8 mouse cellular contexts compared by ENCODE assay signal in genomic region chr3:131109686-131110070, GRCm38 (mm10). TPM values are rescaled to one million over a fixed set of nuclear protein-coding genes. Genes with fewer than 3 reads are reported as not detected.
DNase-seq lines count a peak whose midpoint lies in the region; ATAC-seq and TF ChIP-seq lines count a peak whose summit lies in the region.

No protein-coding gene starts in this region.

- DNase-seq in lung, embryonic 14.5 days, result peak; percentile 33
- no peak for DNase-seq in lung, adult 18-20 months
- DNase-seq in forebrain, embryonic 11.5 days (ENCODE audit: low spot score), result peak; percentile 81
- DNase-seq in thymus, postnatal 10 days (ENCODE audit: low spot score in 2 of 2), result peak; percentile 35 to 45
- DNase-seq in adrenal gland, postnatal 25 days, result no peak
- DNase-seq in layer of hippocampus, adult 9-10 months (ENCODE audit: low spot score), result no peak

- peak overlapping the region; percentile 72; the same call in 1 of the 2 replicates for H3K9ac ChIP-seq in lung, embryonic 14.5 days
- peak overlapping the region; percentile 88 for H3K9ac ChIP-seq in forebrain, embryonic 11.5 days (ENCODE audit: low read length)
- no peak overlapping the region for H3K9ac ChIP-seq in liver, embryonic 12.5 days

- WGBS in lung, embryonic 14.5 days, result under 1% methylated on average over 13 of the region's 14 CpGs
- under 1% methylated on average over 13 of the region's 14 CpGs for WGBS in forebrain, embryonic 11.5 days
- 2% methylated on average over 13 of the region's 14 CpGs for WGBS in liver, embryonic 12.5 days (ENCODE audit: insufficient replicate concordance)

- no peak for TF ChIP-seq CTCF in lung, embryonic 14.5 days (IDR thresholded peaks at IDR 0.05; ENCODE audit: low read depth)

- H3K4me2 ChIP-seq in lung, embryonic 14.5 days, result peak overlapping the region; percentile 94
- H3K4me2 ChIP-seq in forebrain, embryonic 11.5 days (ENCODE audit: low read depth, low read length, severe bottlenecking), result peak overlapping the region; percentile 90
- peak overlapping the region; percentile 66 for H3K4me2 ChIP-seq in liver, embryonic 12.5 days

- H3K36me3 ChIP-seq in lung, embryonic 14.5 days (ENCODE audit: insufficient read depth), result no peaks in the 10 kb centered on the region
- H3K36me3 ChIP-seq in forebrain, embryonic 11.5 days (ENCODE audit: control insufficient read depth, insufficient read depth, low read length), result no peaks in the 10 kb centered on the region
- H3K36me3 ChIP-seq in liver, embryonic 12.5 days, result no peaks in the 10 kb centered on the region

- no peaks in the 10 kb centered on the region for H3K9me3 ChIP-seq in lung, embryonic 14.5 days (ENCODE audit: low read depth, low read length)
- H3K9me3 ChIP-seq in forebrain, embryonic 11.5 days (ENCODE audit: control insufficient read depth, low read length), result no peaks in the 10 kb centered on the region
- no peaks in the 10 kb centered on the region for H3K9me3 ChIP-seq in liver, embryonic 12.5 days (replicated peaks)

- ATAC-seq in lung, embryonic 14.5 days (ENCODE audit: insufficient read depth), result no peak
- ATAC-seq in forebrain, embryonic 11.5 days (replicated peaks; ENCODE audit: low FRiP score), result peak; percentile 6; the same call in 1 of the 2 replicates
- no peak for ATAC-seq in liver, embryonic 12.5 days
- ATAC-seq in megakaryocyte progenitor cell, adult 5-6 weeks (replicated peaks; ENCODE audit: poor library complexity), result no peak

- H3K27ac ChIP-seq in lung, embryonic 14.5 days (ENCODE audit: low read depth), result no peak overlapping the region
- peak overlapping the region; percentile 81 for H3K27ac ChIP-seq in forebrain, embryonic 11.5 days (ENCODE audit: low read depth, low read length)
- H3K27ac ChIP-seq in liver, embryonic 12.5 days, result no peak overlapping the region

- H3K27me3 ChIP-seq in lung, embryonic 14.5 days (ENCODE audit: insufficient read depth, low read length), result peaks cover 43% of the 10 kb centered on the region
- peaks cover 18% of the 10 kb centered on the region for H3K27me3 ChIP-seq in forebrain, embryonic 11.5 days (ENCODE audit: control insufficient read depth, insufficient read depth, low read length)
- peaks cover 97% of the 10 kb centered on the region for H3K27me3 ChIP-seq in liver, embryonic 12.5 days (replicated peaks)

- H3K4me3 ChIP-seq in lung, embryonic 14.5 days (ENCODE audit: low read depth, low read length), result peak overlapping the region; percentile 62
- peak overlapping the region; percentile 78 for H3K4me3 ChIP-seq in forebrain, embryonic 11.5 days (ENCODE audit: low read depth, low read length)
- H3K4me3 ChIP-seq in liver, embryonic 12.5 days, result peak overlapping the region; percentile 45; the same call in 1 of the 2 replicates

- H3K4me1 ChIP-seq in lung, embryonic 14.5 days (ENCODE audit: insufficient read depth), result peaks cover 4% of the 10 kb centered on the region; the same call in 1 of the 2 replicates
- peaks cover 30% of the 10 kb centered on the region for H3K4me1 ChIP-seq in forebrain, embryonic 11.5 days (replicated peaks; ENCODE audit: control insufficient read depth, insufficient read depth, low read length)
- H3K4me1 ChIP-seq in liver, embryonic 12.5 days, result peaks cover 26% of the 10 kb centered on the region

RNA-seq across cellular contexts. Expression of gene Lef1, which starts 0.6 kb away (rescaled TPM):
- 31.6 and 32.7 TPM in 2 replicates for polyA plus RNA-seq in lung, embryonic 14.5 days (2014; fragmentation: Nextera tagmentation; extraction: Ambion mirVana)
- polyA plus RNA-seq in forebrain, embryonic 11.5 days (2014; fragmentation: Nextera tagmentation; extraction: Ambion mirVana), result 60.8 and 70.0 TPM in 2 replicates
- 0.35 and 0.60 TPM in 2 replicates for polyA plus RNA-seq in liver, embryonic 12.5 days (2016; fragmentation: Nextera tagmentation; extraction: Ambion mirVana)
- 0.64 TPM in 1 of 2 replicates, not detected in the other for total RNA-seq in megakaryocyte progenitor cell, adult 5-6 weeks (2015)
- total RNA-seq in megakaryocyte progenitor cell, adult 5-6 weeks (2017), result 0.37 TPM in 1 of 2 replicates, not detected in the other
- total RNA-seq in adrenal gland, postnatal 25 days (2021), result 13.3 and 15.7 TPM in 2 replicates

Comparison
In these comparisons a context has a peak if more than half of its experiments do, and no peak if none do; other contexts are left out.
1. DNase-seq: peak in lung, embryonic 14.5 days (single experiment), forebrain, embryonic 11.5 days (single experiment) and thymus, postnatal 10 days (2 of 2); none in lung, adult 18-20 months (0 of 2), adrenal gland, postnatal 25 days (single experiment) and layer of hippocampus, adult 9-10 months (single experiment).
2. RNA of gene Lef1, which starts 0.6 kb away (polyA plus RNA-seq): 60.8 to 70.0 TPM in forebrain, embryonic 11.5 days and 31.6 to 32.7 TPM in lung, embryonic 14.5 days; 0.35 to 0.60 TPM in liver, embryonic 12.5 days; every median in the first group is over 10 times any median in the second.
3. Peak in every context shown above with its lines, with median percentiles within 50 percentile points of each other: H3K4me2 ChIP-seq and H3K4me3 ChIP-seq.